Mouse (Mus musculus) adrenal gland, adult (tissue): ENCODE data around the gene Smc1a.

Experiments used
- DNase-seq, 2 experiments: peaks; one replicate each; pipeline ENCODE4 v3.0.0; 2022 to 2023; ENCODE audit warnings: low spot score in 1 of 2; ENCODE audit not compliant: inconsistent age in 2 of 2

Smc1a gene

DNA sequence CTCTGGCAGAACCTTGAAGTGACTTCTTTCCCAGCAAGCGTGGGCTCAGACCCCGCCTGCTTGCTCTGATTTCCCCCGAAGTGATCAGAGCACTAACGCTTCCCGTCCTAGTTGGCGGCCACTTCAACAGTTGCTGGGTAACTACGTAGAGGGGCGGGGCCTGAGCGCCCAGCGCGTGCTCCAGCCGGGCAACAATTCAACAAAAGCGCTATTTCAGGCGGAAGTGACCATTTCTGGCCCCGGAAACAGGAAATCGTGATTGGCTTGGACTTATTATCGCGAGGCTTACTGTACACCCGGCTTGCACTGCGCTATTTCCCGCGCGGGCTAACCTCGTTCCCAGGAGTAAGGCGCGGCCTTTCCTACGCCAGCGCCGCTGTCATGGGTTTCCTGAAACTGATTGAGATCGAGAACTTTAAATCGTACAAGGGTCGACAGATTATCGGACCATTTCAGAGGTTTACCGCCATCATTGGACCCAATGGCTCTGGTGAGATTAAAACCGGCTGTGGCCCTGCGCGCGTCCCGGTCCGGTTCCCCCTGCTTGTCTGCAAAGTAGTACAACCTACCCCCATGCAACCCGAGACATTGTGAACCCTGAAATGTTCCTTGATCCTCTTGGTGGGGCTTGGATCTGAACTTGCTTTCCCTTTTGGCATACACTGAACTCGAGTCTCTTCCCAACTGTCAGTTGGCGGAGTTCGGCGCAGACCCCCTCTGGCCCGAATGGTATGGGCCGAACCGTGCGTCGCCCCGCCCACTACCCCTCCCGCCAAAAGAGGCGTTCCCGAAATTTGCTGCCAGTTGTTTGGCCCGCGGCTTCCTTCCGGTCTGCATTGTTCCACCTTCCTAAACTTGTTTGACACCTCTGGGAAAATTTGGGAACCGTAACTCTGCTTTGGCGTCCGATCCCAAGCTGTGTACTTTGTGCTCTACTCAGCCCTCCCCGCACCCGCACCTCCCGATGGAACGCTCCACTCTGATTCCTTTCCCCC, at the start of gene Smc1a, which contains the start of gene Ribc1:
TSS of gene Smc1a (plus strand) at position 278 of the 995 bp plus-strand sequence.
TSS of gene Ribc1 (minus strand) at position 145 of the 995 bp plus-strand sequence.
- peak; percentile 93 to 96 for DNase-seq

DNA sequence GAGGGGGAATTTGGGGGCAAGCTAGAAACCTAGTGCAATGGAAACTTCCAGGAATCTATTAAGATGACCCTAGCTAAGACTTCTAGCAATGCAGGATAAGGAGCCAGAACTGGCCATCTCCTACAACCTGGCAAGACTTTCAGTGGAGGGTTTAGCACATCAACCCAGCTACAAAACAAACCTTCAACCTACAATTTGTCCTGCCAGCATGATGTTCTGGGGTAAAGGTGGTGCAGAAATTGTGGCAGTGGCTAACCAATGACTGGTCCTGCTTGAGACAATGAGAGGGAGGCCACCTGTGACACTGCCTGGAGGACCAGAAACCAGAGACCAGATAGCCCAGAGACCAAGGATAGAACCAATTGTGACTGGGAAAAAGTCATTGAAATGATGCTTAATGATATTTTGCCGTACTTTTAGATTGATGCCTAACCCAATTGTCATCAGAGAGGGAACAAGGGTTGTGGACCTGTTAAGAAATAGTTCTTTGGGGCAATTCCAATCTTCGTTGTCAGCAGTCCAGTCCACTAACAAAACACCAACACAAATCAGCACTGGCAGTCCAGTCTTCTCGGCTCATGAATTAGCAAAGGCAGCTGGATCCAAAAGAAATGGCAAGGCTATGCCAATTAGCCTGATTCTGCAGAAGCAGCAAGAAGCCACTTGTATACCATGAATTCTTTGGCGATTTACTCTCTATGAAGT, 17.1 kb upstream of the Smc1a start:
- DNase-seq = no peak

DNA sequence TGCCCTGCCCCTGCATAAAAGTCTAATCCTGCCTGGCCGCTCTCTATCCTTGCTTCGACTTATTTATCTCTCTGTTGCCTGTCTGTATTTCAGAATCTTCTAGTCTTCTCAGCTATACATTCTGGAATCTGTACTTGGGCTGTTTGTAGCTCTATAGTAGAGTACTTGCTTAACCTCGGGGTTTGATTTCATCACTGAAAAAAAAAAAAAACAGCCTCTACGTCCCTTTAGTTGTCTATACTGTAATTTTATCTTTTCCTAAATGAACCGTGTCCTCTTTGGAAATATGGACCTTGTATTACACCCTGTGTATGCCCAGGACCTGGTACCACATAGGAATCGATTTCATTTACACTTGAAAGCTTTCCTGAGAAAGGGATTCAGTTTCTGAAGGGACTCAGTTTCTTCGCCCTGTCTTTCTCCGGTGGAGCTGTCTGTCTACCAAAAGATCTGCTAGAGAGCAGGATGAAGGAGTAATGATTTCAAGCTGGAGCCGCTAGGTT, 15.0 kb upstream of the Smc1a start:
- no peak for DNase-seq

DNA sequence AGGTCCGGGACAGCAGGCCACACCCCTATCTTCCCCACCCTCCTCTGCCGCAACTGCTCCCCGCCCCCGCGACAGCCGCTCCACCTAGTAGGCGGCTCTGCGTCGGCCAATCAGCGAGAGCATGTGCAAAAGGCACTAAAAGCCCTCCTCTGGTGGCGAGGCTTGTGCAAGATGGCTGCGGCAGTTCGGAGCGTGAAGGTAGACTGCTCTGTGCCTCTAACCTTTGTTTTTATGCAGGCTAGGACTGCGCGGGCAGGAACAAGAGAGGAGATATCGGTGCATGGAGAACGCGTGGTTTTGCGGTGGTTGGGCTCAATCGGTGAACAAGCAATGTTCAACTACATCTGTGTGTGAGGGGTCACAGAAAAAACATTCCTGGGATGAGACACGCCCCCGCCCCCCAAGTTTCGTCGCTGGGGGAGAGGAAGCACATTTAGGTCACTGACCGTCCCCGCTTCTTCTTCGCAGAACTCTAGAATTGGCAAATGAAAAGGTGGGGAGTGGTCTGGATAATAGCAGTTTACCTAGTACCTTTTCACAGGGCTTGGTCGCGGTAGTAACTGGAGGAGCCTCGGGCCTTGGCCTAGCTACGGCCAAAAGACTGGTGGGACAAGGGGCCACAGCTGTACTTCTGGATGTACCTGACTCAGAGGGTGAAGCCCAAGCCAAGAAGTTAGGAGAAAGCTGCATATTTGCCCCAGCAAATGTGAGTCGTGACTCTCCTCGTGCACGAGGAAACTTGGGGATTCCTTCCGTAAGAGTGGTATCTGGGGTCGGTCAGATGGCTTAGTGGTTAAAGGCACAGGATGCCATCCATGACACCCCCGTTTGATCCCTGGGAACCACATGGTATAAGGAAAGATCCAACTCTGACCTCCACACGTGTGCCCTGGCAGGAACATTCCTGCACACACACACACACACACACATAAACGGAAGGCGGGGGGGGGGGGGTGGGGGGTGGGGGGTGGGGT, 14.2 kb upstream of the Smc1a start, which contains the start of gene Hsd17b10:
TSS of gene Hsd17b10 (plus strand) at position 109 of the 974 bp plus-strand sequence.
- DNase-seq = peak; percentile 91 to 92

DNA sequence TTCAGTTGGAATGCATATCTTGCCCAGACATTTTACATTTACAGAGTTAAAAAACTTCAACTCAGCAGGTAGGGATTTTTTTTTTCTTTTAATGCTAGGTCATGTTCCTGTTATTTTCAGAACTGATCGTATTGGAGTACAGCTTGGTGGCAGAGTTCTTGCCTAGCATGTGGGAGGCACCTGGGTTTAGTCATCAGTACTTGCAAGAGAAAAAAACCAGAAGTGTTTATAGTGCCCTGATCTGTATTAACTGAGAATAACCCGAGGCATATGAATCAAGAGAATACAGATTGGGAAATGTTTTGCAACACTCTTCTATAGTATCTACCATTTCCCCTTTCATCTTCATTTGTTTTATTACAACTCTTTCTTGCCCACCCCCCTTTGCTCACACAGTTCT, 13.4 kb upstream of the Smc1a start:
- DNase-seq = no peak

DNA sequence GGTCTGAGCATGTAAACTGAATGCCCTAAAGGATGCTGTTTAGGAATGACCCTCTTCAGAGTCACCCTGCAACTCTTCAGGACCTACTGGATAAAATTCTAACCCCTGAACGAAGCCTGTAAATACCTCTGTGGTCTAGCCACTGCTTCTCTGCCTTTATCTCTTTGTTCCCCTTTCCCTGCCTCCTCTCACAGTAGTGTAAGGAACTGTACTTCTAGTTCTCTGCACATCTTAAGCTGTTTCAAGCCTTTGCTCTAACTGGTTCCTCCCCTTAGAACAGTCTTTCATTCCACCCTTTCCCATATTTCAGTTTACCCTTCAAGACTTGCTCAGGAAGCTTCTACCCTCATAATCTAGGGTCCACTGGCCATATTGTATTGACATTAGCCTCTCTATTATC, 8.4 kb upstream of the Smc1a start:
- DNase-seq = no peak

DNA sequence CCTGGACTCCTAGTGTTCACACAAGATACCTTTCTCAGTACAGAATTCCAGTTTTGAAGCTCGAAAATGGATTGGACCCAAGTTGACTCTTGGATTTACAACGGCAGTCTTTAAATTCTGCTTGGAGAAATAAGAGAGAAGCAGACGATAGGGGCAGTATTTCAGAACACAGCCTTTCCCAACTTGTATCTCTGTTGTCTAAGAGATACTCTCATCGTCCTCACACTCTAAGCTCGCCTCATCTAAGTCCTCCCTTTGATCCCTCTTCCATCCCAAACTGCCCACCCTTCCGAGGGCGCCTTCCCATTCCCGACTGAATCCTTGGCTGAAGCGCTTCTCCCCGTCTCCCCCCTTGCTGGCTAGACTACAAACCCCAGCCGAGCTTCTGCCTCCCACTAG, 477 bp upstream of the Smc1a start:
- DNase-seq = no peak

DNA sequence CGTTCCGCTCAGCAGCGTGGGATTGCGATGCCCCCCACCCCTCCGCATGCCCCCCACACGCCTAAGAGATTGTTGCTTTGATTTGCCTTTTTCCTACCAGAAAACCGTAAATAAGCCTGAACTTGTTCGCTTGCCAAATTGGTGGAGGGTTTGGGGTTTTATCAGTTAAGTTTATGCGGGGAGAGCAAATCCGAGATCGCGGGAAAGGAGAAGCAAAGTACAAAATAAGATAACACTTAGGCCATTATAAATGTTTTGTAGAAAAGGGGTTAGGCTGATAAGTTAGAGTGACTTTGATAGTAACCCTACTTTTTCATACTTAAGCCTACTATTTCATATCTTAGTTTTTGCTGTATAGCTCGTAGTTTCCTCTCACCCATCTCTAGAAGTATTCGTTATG, 958 bp downstream of the Smc1a start:
- no peak for DNase-seq

DNA sequence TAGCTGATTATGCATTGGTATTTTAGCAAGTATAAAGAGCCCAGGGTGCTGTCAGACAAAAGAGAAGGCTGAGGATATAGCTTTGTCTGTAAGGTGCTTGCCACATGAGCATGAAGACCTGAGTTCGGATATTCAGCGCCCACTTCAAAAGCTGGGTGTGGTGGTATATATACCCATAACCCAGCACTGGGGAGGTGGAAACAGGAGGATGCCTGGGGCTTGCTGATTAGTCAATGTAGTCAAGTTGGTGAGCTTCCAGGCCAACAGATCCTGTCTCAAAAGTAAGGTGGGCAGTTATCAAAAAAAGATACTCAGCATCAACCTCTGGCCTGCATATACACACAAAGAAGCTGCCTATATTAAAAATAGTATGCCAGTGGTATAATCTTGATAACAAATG, 3.1 kb downstream of the Smc1a start:
- DNase-seq = no peak

DNA sequence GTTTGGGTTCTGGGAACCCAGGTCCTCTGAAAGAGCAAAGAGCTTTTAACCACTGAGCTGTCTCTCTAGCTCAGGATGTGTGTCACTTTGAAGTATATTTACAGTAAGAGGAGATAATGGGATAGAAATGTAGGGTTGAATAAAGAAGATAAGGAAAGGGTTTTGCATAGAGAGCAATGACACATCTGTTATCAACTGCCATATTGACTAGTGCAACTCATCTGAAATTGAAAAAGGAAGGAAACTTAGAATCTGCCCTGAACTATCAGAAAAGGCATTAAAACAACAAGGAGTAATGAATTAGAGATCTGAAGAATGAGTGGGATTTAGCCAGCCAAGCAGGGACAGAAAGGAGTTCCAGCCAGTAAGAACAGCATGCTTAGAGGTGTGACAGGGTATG, 23.6 kb downstream of the Smc1a start:
- DNase-seq = no peak

DNA sequence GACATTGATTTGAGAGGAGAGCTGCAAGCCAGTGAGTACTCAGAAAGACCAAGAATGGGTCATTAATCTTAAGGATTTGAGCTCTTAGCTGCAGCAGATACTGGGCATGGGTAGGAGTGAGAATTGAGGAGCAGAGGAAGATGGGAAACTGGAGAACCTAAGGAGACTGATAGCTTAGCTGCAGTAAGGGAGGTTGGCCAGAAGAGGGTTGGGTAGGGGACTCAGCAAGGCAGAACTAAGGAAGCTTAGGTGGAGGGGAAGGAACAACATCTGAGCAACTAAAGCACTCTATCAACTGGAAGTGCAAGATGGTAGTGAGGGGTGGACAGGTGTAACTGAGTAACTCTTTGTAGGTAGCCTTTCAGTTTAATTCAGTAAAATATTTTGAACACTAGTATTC, 31.0 kb downstream of the Smc1a start:
- DNase-seq = no peak

DNA sequence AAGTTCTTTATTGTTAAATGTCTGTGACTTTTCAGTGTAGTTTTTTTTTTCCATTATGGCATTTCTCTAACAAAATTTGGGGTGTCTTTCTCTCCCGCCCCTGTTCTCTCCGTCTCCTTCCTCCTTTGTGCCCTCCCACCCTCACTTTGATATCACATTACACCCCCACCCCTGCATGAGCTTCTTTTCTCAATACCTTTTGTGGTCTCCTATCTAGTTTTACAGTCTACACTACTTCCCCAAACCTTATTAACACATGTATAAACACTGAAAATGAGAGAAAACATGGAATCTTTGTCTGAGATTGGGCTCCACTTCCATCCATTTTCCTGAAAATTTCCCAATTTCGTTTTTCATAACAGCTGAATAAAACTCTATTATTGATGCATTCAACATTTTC, 36.3 kb downstream of the Smc1a start:
- DNase-seq = no peak

DNA sequence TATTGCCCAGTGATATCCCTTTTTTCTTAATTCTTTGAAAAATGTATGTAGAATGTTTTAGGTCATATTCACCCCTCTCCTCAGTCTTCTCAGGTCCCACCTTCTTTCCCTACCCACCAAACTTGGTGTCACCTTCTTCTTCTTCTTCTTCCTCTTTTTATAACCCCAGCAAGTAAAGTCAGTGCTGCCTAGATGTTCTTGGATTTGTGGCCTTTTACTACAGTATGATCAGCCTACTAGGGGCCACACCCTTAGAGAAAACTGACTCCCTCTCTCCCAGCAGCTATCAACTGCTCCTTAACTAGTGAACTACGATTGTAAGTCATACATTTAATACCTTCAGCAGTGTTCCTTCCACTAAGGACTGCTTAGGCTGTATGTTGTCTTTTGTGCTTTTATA, 37.9 kb downstream of the Smc1a start:
- DNase-seq = no peak

DNA sequence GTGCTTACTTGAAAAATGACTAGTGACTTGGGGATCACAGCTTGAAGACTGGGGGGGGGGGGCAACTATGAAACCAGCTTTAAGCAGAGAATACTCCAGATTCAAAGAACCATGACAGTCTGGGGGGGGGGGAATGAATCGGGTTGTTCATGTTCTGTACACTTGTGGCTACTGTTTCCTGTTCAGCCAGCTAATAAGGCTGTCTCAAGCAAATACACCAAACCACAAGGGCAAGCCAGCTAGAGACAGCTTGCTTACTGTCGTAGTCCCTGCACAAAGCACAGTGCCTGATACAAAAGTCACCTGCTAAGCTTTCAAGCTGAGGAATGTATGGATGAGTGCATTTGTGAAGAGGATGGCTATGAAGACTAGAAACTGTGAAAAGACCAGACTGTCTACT, 49.4 kb downstream of the Smc1a start:
- DNase-seq = no peak

DNA sequence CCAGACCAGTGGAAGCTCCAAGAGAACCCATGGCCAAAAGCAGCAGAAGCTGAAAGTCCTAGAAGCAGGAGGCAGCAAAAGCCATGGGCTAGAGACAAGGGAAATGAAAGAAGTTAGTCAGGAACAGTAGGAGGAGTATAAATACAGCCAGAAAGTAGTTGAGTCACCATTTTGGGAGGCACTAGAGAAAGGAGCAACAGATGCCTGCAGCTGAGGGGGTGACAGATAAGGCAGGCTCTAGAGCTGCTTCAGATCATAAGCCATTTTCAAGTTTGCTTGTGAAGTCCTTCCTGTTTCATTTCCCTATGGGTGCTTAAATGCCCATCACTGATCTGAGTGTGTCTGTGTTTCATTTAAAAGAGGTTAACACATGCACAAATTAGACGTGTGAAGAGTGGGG, 51.6 kb downstream of the Smc1a start:
- DNase-seq = no peak

DNA sequence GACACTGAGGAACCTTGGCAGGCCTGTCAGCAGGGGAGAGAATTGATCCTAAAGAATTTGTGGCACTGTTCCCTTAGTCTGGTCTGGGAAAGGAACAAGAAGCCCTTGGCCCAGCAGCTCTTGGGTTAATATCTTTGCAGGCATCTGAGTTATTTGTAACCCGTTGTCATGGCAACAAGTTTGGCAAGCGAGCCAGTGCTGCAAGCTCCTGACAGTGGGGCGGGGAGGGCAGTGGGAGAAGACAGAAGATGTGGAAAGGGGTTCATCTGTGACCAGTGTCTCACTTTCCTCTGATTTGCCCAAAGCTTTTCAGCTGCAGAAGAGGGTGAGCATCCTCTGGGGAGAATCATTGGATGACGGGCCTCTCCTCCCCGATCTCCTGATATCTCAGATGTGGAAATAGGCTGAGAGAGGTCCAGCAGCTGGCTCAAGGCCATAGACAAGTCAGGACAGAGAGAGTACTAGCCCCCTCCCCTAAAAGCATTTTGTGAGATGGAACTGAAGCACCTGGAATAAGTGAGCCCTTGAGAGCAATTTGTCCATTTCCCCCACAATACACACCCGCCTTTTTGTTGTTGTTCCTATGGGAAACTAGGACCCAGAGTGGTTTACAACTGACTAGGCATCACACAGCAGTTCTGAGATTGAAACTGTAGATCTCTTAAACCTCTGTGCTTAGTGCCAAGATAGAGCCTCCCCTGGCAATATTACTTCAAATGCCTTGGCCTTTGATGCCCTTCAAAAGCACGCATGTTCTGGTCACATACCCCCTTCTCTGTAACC, 73.8 kb downstream of the Smc1a start:
- DNase-seq = peak; percentile 43 to 73

DNA sequence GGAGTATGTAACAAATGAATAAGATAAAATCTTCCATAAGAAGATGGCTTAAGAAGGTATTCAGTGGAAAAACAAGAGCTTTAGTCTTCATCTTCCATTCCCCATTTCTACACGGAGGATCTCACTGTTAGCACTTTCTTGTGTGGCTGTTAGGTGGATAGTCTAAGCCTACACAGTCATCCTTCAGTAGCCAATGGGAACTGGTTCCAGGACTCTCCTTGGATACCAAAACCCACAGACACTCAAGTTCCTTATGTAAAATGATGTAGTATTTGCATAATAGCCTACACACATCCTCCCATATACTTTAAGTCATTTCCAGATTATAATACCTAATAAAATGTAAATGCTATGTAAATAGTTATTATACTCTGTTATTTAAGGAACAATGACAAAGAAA, 81.3 kb downstream of the Smc1a start:
- DNase-seq = no peak
